Mouse (Mus musculus) intestine, embryonic 14.5 days (tissue): Measurements from ENCODE around the gene Chchd10. TPM values are rescaled to one million over a fixed set of nuclear protein-coding genes. Genes with fewer than 3 reads are reported as not detected.
"Not testable (repeated sequence)": the region's sequence is repeated elsewhere in the genome, so short reads cannot be mapped to it uniquely, and the experiment has no call there.

Experiments used
- ATAC-seq: fragments of 200-750 bp; cut with Nextera tagmentation; replicated peaks from 2 replicates; pipeline ENCODE4 v1.8.0; 2017; ENCODE audit warnings: low read depth, moderate number of reproducible peaks, moderate TSS enrichment, moderate library complexity; ENCODE audit not compliant: low FRiP score, low TSS enrichment
- DNase-seq: peaks from one replicate; pipeline ENCODE4 v3.0.0-alpha.2; 2018; ENCODE audit warnings: low spot score
- H3K27ac ChIP-seq: fragments of 300-500 bp; sonication (generic); 2 replicates; pipeline ENCODE4 v1.5.1; 2014; ENCODE audit warnings: low read depth, mild to moderate bottlenecking, control low read depth
- H3K27me3 ChIP-seq: fragments of 300-500 bp; sonication (generic); replicated peaks from 2 replicates; pipeline ENCODE4 v1.6.1; 2014; ENCODE audit warnings: low read length, control low read depth; ENCODE audit not compliant: control insufficient read depth, insufficient read depth
- H3K36me3 ChIP-seq: fragments of 300-500 bp; sonication (generic); 2 replicates; pipeline ENCODE4 v1.6.1; 2014; ENCODE audit warnings: low read length, control low read depth; ENCODE audit not compliant: control insufficient read depth, insufficient read depth
- H3K4me1 ChIP-seq: fragments of 300-500 bp; sonication (generic); replicated peaks from 2 replicates; pipeline ENCODE4 v1.6.1; 2014; ENCODE audit warnings: low read length, control low read depth, mixed read lengths; ENCODE audit not compliant: control insufficient read depth, insufficient read depth
- H3K4me2 ChIP-seq: fragments of 300-500 bp; sonication (generic); 2 replicates; pipeline ENCODE4 v1.6.1; 2014; ENCODE audit warnings: low read length
- H3K4me3 ChIP-seq: fragments of 300-500 bp; sonication (generic); 2 replicates; pipeline ENCODE4 v1.5.1; 2014; ENCODE audit warnings: low read depth, low read length, control low read depth, mixed read lengths
- H3K9ac ChIP-seq: fragments of 300-500 bp; sonication (generic); 2 replicates; pipeline ENCODE4 v1.6.1; 2014; ENCODE audit warnings: mild to moderate bottlenecking, low read length
- H3K9me3 ChIP-seq: fragments of 300-500 bp; sonication (generic); 2 replicates; pipeline ENCODE4 v1.6.1; 2016; ENCODE audit warnings: low read length, control low read depth; ENCODE audit not compliant: control insufficient read depth
- WGBS: fragments of 180-500 bp; shearing (Covaris S2); extraction: QIAGEN DNeasy Blood & Tissue Kit; methylation state at CpG from one replicate; pipeline ENCODE4 v1.1.7; 2014; 5-methylcytosine and 5-hydroxymethylcytosine counted together
- polyA plus RNA-seq: library from polyadenylated mRNA; unstranded; fragments of >200 nt; fragmentation: Nextera tagmentation; extraction: Ambion mirVana; gene quantifications from 2 replicates; pipeline ENCODE4 v1.2.1, GENCODE M21; 2014

Chchd10 gene
- polyA plus RNA-seq, result 82.3 and 123 TPM in 2 replicates

- H3K9ac ChIP-seq, result peak within 1 kb of the TSS; percentile 77
- DNase-seq, result no peak
- H3K27me3 ChIP-seq, result peaks cover 10% of the 10 kb centered on the region
- peak within 1 kb of the TSS; percentile 65 for H3K4me3 ChIP-seq
- peaks cover 12% of the 10 kb centered on the region for H3K4me1 ChIP-seq
- H3K4me2 ChIP-seq, result peak within 1 kb of the TSS; percentile 92
- 39% methylated on average over 6 of the region's 6 CpGs for WGBS
- peak within 1 kb of the TSS; percentile 43; the same call in 1 of the 2 replicates for H3K27ac ChIP-seq
- peaks cover 5% of the 10 kb centered on the region for H3K36me3 ChIP-seq
- no peaks in the 10 kb centered on the region for H3K9me3 ChIP-seq
- no peak for ATAC-seq
Observed at GRCm38 (mm10) chr10:75932891-75933290, at the start of gene Chchd10. Gene Chchd10, plus strand, starts transcription at chr10:75933130.

- Histone ChIP-seq H3K36me3 (no peaks in the 10 kb centered on the region), H3K9me3 (no peaks in the 10 kb centered on the region), H3K9ac (no peak overlapping the region), H3K4me2 (peak overlapping the region; percentile 27), H3K4me1 (no peaks in the 10 kb centered on the region; the same call in 1 of the 2 replicates), H3K27me3 (no peaks in the 10 kb centered on the region), H3K4me3 (no peak overlapping the region), H3K27ac (no peak overlapping the region)
- DNase-seq (peak; percentile 69), ATAC-seq (peak; percentile 57)
- WGBS, result 1% methylated on average over 10 of the region's 10 CpGs
Observed at GRCm38 (mm10) chr10:75883232-75883552, 49.7 kb upstream of the Chchd10 start.

GRCm38 (mm10) chr10:75884742-75885141 is 48.2 kb upstream of the Chchd10 start:
- Histone ChIP-seq H3K27ac (no peak overlapping the region), H3K36me3 (no peaks in the 10 kb centered on the region), H3K4me3 (no peak overlapping the region), H3K4me2 (no peak overlapping the region), H3K27me3 (no peaks in the 10 kb centered on the region), H3K4me1 (no peaks in the 10 kb centered on the region; the same call in 1 of the 2 replicates), H3K9me3 (no peaks in the 10 kb centered on the region), H3K9ac (no peak overlapping the region)
- DNase-seq, result no peak
- ATAC-seq, result no peak
- 94% methylated on average over 8 of the region's 8 CpGs for WGBS

GRCm38 (mm10) chr10:75887504-75887903 is 45.4 kb upstream of the Chchd10 start:
- WGBS, result 83% methylated on average over 5 of the region's 5 CpGs
- not testable (repeated sequence) for H3K27ac ChIP-seq, H3K4me1 ChIP-seq, H3K27me3 ChIP-seq, H3K36me3 ChIP-seq, ATAC-seq, H3K4me2 ChIP-seq, H3K4me3 ChIP-seq, H3K9me3 ChIP-seq, H3K9ac ChIP-seq, DNase-seq

- no peaks in the 10 kb centered on the region for H3K27me3 ChIP-seq
- H3K4me1 ChIP-seq, result peaks cover 5% of the 10 kb centered on the region; the same call in 1 of the 2 replicates
- no peak overlapping the region for H3K4me3 ChIP-seq
- no peak for ATAC-seq
- WGBS, result 44% methylated on average over 8 of the region's 8 CpGs
- H3K9me3 ChIP-seq, result no peaks in the 10 kb centered on the region
- H3K9ac ChIP-seq, result no peak overlapping the region
- DNase-seq, result no peak
- H3K36me3 ChIP-seq, result 0 out of 2 replicates have a peak, but pooled peaks cover 3% of the 10 kb centered on the region
- H3K4me2 ChIP-seq, result no peak overlapping the region
- no peak overlapping the region for H3K27ac ChIP-seq
Observed at GRCm38 (mm10) chr10:75889406-75890153, 43.4 kb upstream of the Chchd10 start.

GRCm38 (mm10) chr10:75893089-75893750 is 39.7 kb upstream of the Chchd10 start, which contains the start of gene Derl3:
Gene Derl3, plus strand, starts transcription at chr10:75893413.
- H3K9ac ChIP-seq, result peak within 1 kb of the TSS; percentile 46
- 0 out of 2 replicates have a peak within 1 kb of the TSS, but pooled peaks have one; percentile 3 for H3K27ac ChIP-seq

GRCm38 (mm10) chr10:75894601-75895000 is 38.3 kb upstream of the Chchd10 start:
- Histone ChIP-seq H3K9me3 (no peaks in the 10 kb centered on the region), H3K4me3 (no peak overlapping the region), H3K4me1 (peaks cover 5% of the 10 kb centered on the region; the same call in 1 of the 2 replicates), H3K36me3 (peaks cover 46% of the 10 kb centered on the region), H3K4me2 (no peak overlapping the region), H3K9ac (no peak overlapping the region), H3K27me3 (no peaks in the 10 kb centered on the region), H3K27ac (no peak overlapping the region)
- 70% methylated on average over 6 of the region's 6 CpGs for WGBS
- ATAC-seq (no peak), DNase-seq (no peak)

More at GRCm38 (mm10) chr10:75893089-75893750, 39.7 kb upstream of the Chchd10 start, which contains the start of gene Derl3:
- Histone ChIP-seq H3K36me3 (peaks cover 35% of the 10 kb centered on the region), H3K27me3 (no peaks in the 10 kb centered on the region), H3K4me2 (peak within 1 kb of the TSS; percentile 83), H3K4me3 (peak within 1 kb of the TSS; percentile 38), H3K4me1 (peaks cover 5% of the 10 kb centered on the region; the same call in 1 of the 2 replicates), H3K9me3 (no peaks in the 10 kb centered on the region)
- WGBS, result 3% methylated on average over 51 of the region's 51 CpGs
- ATAC-seq (peak; percentile 100), DNase-seq (peak; percentile 96)

- Histone ChIP-seq H3K4me1 (peaks cover 5% of the 10 kb centered on the region; the same call in 1 of the 2 replicates), H3K27ac (no peak overlapping the region), H3K9me3 (no peaks in the 10 kb centered on the region), H3K4me2 (no peak overlapping the region), H3K27me3 (no peaks in the 10 kb centered on the region), H3K4me3 (no peak overlapping the region), H3K36me3 (peaks cover 58% of the 10 kb centered on the region), H3K9ac (no peak overlapping the region)
- ATAC-seq (no peak), DNase-seq (no peak)
- WGBS, result 92% methylated on average over 5 of the region's 5 CpGs
Observed at GRCm38 (mm10) chr10:75895730-75896129, 37.2 kb upstream of the Chchd10 start.
